Mouse (Mus musculus): Measurements from ENCODE around the gene Mrpl50. TPM values are rescaled to one million over a fixed set of nuclear protein-coding genes. Genes with fewer than 3 reads are reported as not detected.

Gene Mrpl50
- total RNA-seq (2023) = 11.3 TPM

DNA sequence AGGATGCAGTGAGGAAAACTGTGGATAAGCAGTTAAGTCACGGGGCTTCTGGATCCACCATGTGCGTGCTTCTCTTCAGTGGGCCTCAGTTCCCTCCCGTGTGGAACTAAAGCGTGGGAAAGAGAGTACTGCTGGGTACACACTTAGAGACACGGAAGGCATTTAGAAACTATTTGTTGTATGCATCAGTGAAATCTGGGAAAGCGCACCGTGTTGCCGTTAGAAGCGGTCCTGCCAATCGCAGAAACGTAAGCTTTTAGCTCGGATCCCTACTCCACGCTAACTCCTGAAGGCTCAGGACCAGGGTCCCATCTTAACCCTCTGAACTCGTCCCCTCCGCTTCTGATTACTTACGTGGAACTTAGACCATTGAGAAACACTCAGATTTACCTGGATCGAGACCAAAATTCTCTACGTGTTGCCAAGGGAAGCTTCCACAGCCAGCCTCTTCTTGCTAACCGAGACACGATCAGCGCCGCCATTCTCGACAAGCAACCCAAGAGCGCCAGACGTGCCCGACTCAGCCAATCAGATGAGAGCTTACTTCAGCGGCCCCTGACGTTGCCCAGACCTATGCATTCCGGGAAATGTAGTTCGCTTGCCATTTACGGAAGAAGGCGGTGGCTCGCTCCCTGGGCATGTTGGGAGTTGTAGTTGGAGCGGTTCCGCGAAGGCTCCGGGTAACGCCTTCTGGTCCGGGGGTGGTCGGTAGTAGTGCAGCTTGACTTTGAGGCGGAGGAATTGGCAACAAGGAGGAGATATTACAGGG is at the start of gene Mrpl50, which contains the start of gene Zfp189:
Gene Mrpl50 (minus strand): TSS at position 522 of the 769 bp plus-strand sequence.
Gene Zfp189 (plus strand): TSS at position 605 of the 769 bp plus-strand sequence.

DNA sequence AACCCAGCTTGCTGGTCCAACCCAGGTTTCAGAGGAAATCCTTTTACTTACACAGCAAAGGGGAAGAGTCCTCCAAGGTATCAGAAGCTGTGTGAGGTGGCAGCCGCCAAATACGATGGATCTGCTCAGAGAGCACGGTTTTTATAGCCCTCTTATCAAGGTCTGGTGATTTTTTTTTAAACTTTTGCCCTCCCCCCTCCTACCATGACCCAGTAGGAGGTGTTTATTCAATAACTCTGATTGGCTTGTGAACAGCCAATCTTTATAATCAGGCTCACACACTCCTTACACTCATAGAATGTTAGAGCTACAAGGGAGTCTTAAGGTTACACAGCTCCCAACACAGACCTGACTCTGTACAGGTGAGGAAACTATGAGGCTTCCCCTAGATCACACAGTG is 28.5 kb upstream of the Mrpl50 start, which contains the start of gene Aldob:
Gene Aldob (minus strand): TSS at position 164 of the 400 bp plus-strand sequence.

DNA sequence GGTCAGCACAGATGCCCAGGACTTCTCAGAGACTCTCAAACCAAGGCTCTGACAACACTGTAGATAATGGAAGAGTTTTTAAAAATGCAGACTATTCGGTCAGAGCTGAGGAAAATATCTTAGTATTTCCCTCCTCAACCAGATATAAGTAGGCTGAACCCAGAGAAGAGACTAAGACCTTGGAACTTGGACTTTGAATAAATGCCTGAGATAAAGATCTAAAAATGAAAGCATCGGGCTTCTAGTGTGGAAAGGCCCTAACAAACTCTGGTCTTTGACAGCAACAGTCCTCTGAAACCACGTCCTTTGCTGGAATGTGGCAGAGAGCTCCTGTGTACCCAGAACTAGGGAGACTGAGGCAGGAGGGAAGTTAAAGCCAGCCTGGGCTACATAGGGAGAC is 14.5 kb downstream of the Mrpl50 start, which contains the start of gene Baat:
Gene Baat (minus strand): TSS at position 172 of the 400 bp plus-strand sequence.

DNA sequence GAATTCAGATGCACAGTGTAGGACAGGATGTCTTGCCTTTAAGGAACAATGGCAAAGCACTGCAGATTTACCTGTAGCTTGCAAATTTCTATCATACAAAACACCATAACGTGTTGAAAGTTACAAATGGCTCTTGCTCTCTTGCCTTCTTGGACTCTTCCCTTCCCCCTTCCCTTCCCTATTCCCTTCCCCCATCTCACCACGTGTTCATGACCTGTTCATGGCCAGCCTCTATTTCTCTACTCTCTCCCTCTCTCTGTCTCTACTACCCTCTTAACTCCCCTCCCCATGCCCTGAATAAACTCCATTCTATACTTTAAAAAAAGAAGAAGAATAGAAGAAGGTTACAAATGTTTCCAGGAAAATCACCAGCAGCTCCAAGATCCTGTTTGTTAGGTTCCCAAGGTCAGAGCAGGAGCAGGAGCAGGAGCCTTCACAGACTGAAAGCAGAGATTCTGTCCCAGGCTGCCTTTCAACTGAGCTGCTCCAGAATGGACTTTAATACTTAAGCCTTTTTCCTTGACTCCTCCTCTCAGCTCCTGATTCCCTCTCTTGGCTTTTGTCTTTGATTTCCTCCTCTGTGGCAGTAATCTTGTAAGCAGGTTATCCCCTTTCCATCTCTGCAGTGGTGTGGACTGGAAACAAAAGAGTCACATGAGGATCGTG is 47.3 kb downstream of the Mrpl50 start, which contains the start of gene Acnat1:
Gene Acnat1 (minus strand): TSS at position 478 of the 666 bp plus-strand sequence.

Other genes starting within 250 kb of the Mrpl50 start
- not detected for gene Acnat2, start 112.9 kb downstream of the Mrpl50 start, total RNA-seq (2023)
- not detected for gene Acnat1, start 47.2 kb downstream of the Mrpl50 start, total RNA-seq (2023)
- gene Baat, start 14.5 kb downstream of the Mrpl50 start, total RNA-seq (2023) = not detected
- 3.1 TPM for gene Zfp189, start 83 bp upstream of the Mrpl50 start, total RNA-seq (2023)
- not detected for gene Aldob, start 28.5 kb upstream of the Mrpl50 start, total RNA-seq (2023)
- gene Tmem246, start 76.8 kb upstream of the Mrpl50 start, total RNA-seq (2023) = not detected
- gene Rnf20, start 110.9 kb upstream of the Mrpl50 start, total RNA-seq (2023) = 151 TPM
- not detected for gene Ppp3r2, start 160.9 kb upstream of the Mrpl50 start, total RNA-seq (2023)

Measured in CD4-positive naive resting alpha-beta T cell, adult 57 days (primary cell).